Mouse (Mus musculus) lung, postnatal 0 days (tissue): ENCODE data around the gene Abhd6.

ENCODE experiments used
- CTCF ChIP-seq: IDR thresholded peaks from 2 replicates; pipeline ENCODE4 v1.5.1; 2016; ENCODE audit warnings: antibody characterized with exemption, mild to moderate bottlenecking
- EP300 ChIP-seq: IDR thresholded peaks from 2 replicates; pipeline ENCODE4 v1.6.1; 2016; ENCODE audit warnings: antibody characterized with exemption, mild to moderate bottlenecking, control low read depth

- TF ChIP-seq CTCF (no peak), EP300 (no peak)
Observed at GRCm38 (mm10) chr14:8002432-8003092, at the start of gene Abhd6.
